In the genomic region with DNA sequence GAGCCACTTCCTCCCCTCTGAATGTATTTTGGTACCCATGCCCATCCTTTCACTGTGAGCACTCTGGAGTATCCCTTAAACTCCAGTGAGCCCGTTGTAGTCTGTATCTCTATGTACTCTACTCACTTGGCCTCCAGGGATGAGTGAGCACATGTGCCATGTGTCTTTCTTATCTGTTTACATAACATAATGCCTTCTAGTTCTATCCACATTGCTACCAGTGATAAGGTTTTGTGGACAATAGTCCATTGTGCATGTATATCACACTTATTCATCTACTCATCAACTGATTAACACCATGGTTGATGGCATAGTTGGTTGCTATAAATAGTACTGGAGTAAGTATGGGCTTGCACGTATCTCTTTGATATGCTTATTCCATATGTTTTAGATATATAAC, we compare ENCODE assay signal across 22 mouse cellular contexts. TPM values are rescaled to one million over a fixed set of nuclear protein-coding genes. Genes with fewer than 3 reads are reported as not detected.
"Had no signal": no experiment of that assay in that cellular context is flagged by ENCODE, and none has a peak within 500 bp of the region (broad histone marks: within the 10 kb centered on the region; RNA-seq: fewer than 3 reads in every experiment).

No protein-coding gene starts in this region.

- H3K27ac ChIP-seq: left cerebral cortex, adult 2 months; limb, embryonic 10.5 days; midbrain, embryonic 15.5 days; neural tube, embryonic 12.5 days had no signal

- H3K9ac ChIP-seq: midbrain, embryonic 15.5 days; neural tube, embryonic 12.5 days had no signal

- H3K4me3 ChIP-seq: left cerebral cortex, adult 2 months; limb, embryonic 10.5 days; midbrain, embryonic 15.5 days; neural tube, embryonic 12.5 days had no signal

- H3K4me1 ChIP-seq: midbrain, embryonic 15.5 days; neural tube, embryonic 12.5 days had no signal

- H3K27me3 ChIP-seq: midbrain, embryonic 15.5 days; neural tube, embryonic 12.5 days had no signal

- H3K9me3 ChIP-seq: limb, embryonic 10.5 days; midbrain, embryonic 15.5 days; neural tube, embryonic 12.5 days had no signal

- H3K4me2 ChIP-seq: midbrain, embryonic 11.5 days; midbrain, embryonic 15.5 days; neural tube, embryonic 12.5 days had no signal

- DNase-seq: kidney, adult 8-10 months; kidney, postnatal 25 days; lung, adult 2 months; lung, postnatal 36 days; right cerebral cortex, postnatal 25 days; thymus, postnatal 4 days had no signal

- H3K36me3 ChIP-seq: limb, embryonic 10.5 days; midbrain, embryonic 15.5 days; neural tube, embryonic 12.5 days had no signal

- ATAC-seq: intestine, postnatal 0 days; lung, postnatal 0 days; midbrain, embryonic 15.5 days had no signal

RNA-seq across cellular contexts. Expression of gene Gm813, which starts 12.9 kb away (rescaled TPM):
- total RNA-seq: layer of hippocampus, postnatal 25 days; left cerebral cortex, adult 2 months; left cerebral cortex, postnatal 14 days; megakaryocyte, adult 5-6 weeks; monocyte, adult 5-6 weeks; neutrophil, adult 5-6 weeks had no signal
- polyA plus RNA-seq: intestine, postnatal 0 days; kidney, embryonic 16.5 days; limb, embryonic 10.5 days; limb, embryonic 14.5 days; lung, adult 2 months; lung, postnatal 0 days; midbrain, embryonic 11.5 days; midbrain, embryonic 15.5 days; neural tube, embryonic 12.5 days; small intestine, adult 2 months; stomach, embryonic 16.5 days had no signal

RNA-seq across cellular contexts. Expression of gene E330017A01Rik, which starts 34.7 kb away (rescaled TPM):
- total RNA-seq: layer of hippocampus, postnatal 25 days; left cerebral cortex, adult 2 months; left cerebral cortex, postnatal 14 days; megakaryocyte, adult 5-6 weeks; monocyte, adult 5-6 weeks; neutrophil, adult 5-6 weeks had no signal
- polyA plus RNA-seq: intestine, postnatal 0 days; kidney, embryonic 16.5 days; limb, embryonic 10.5 days; limb, embryonic 14.5 days; lung, adult 2 months; lung, postnatal 0 days; midbrain, embryonic 11.5 days; midbrain, embryonic 15.5 days; small intestine, adult 2 months; stomach, embryonic 16.5 days had no signal
